Mouse (Mus musculus) lung, postnatal 10 days (tissue): ENCODE results near the gene Dip2b.
A peak's percentile ranks its signal among the peaks of the same experiment; 100 is the strongest.

Experiments
- DNase-seq: peaks from one replicate; pipeline ENCODE4 v3.0.0; 2021

Dip2b gene

GRCm38 (mm10) chr15:100089645-100090053, 51.2 kb downstream of the Dip2b start:
- peak; percentile 47 for DNase-seq

GRCm38 (mm10) chr15:100091818-100092217, 53.4 kb downstream of the Dip2b start:
- DNase-seq: no peak

GRCm38 (mm10) chr15:100092258-100092657, 53.8 kb downstream of the Dip2b start:
- peak; percentile 30 for DNase-seq

GRCm38 (mm10) chr15:100096587-100097428, 58.3 kb downstream of the Dip2b start:
- peak; percentile 32 for DNase-seq

- DNase-seq: no peak
These were observed 61.9 kb downstream of the Dip2b start for GRCm38 (mm10) chr15:100100336-100100735.

GRCm38 (mm10) chr15:100101206-100101605, 62.7 kb downstream of the Dip2b start:
- no peak for DNase-seq

GRCm38 (mm10) chr15:100104126-100104525, 65.7 kb downstream of the Dip2b start:
- no peak for DNase-seq

GRCm38 (mm10) chr15:100108071-100108782, 69.8 kb downstream of the Dip2b start:
- DNase-seq: no peak

- no peak for DNase-seq
These were observed 71.5 kb downstream of the Dip2b start for GRCm38 (mm10) chr15:100109916-100110315.

GRCm38 (mm10) chr15:100111891-100112290, 73.4 kb downstream of the Dip2b start:
- no peak for DNase-seq

GRCm38 (mm10) chr15:100112309-100112966, 74.0 kb downstream of the Dip2b start:
- DNase-seq: no peak

- no peak for DNase-seq
These were observed 75.1 kb downstream of the Dip2b start for GRCm38 (mm10) chr15:100113343-100114275.

GRCm38 (mm10) chr15:100115416-100115815, 77.0 kb downstream of the Dip2b start:
- DNase-seq: no peak

- no peak for DNase-seq
These were observed 77.9 kb downstream of the Dip2b start for GRCm38 (mm10) chr15:100116325-100116724.

GRCm38 (mm10) chr15:100119225-100119788, 80.8 kb downstream of the Dip2b start:
- no peak for DNase-seq

- DNase-seq: no peak
These were observed 83.0 kb downstream of the Dip2b start for GRCm38 (mm10) chr15:100121437-100121836.

- no peak for DNase-seq
These were observed 85.4 kb downstream of the Dip2b start for GRCm38 (mm10) chr15:100123867-100124266.

GRCm38 (mm10) chr15:100125245-100125644, 86.8 kb downstream of the Dip2b start:
- DNase-seq: peak; percentile 60

- DNase-seq: peak; percentile 93
These were observed 88.1 kb downstream of the Dip2b start for GRCm38 (mm10) chr15:100126456-100127107.

GRCm38 (mm10) chr15:100129151-100129790, 90.8 kb downstream of the Dip2b start:
- peak; percentile 9 for DNase-seq

- DNase-seq: no peak
These were observed 101.2 kb downstream of the Dip2b start for GRCm38 (mm10) chr15:100139665-100140064.
